8 mouse cellular contexts compared by ENCODE assay signal in genomic region chr4:116123602-116124519, GRCm38 (mm10). TPM values are rescaled to one million over a fixed set of nuclear protein-coding genes. Genes with fewer than 3 reads are reported as not detected.
DNase-seq lines count a peak whose midpoint lies in the region; ATAC-seq lines count a peak whose summit lies in the region.

Gene Rad54l (minus strand): TSS chr4:116123690.
Gene Pomgnt1 (plus strand): TSS chr4:116123840.

- peak; percentile 76 for DNase-seq in brain, embryonic 18.5 days (ENCODE audit: low read depth, low spot score)
- DNase-seq in liver, embryonic 13.5 days, result peak; percentile 86
- DNase-seq in natural killer cell, adult 2 months (ENCODE audit: low spot score in 2 of 2), result peak; percentile 52 to 56

- WGBS in heart, embryonic 12.5 days, result 6% methylated on average over 24 of the region's 24 CpGs
- 5% methylated on average over 24 of the region's 24 CpGs for WGBS in kidney, embryonic 16.5 days
- WGBS in liver, embryonic 13.5 days (ENCODE audit: insufficient replicate concordance), result 5% methylated on average over 24 of the region's 24 CpGs
- 4% methylated on average over 24 of the region's 24 CpGs for WGBS in stomach, embryonic 14.5 days

- no peaks in the 10 kb centered on the region for H3K27me3 ChIP-seq in erythroblast, embryonic 14.5 days (ENCODE audit: control insufficient read depth)
- no peaks in the 10 kb centered on the region for H3K27me3 ChIP-seq in heart, embryonic 12.5 days (replicated peaks)
- H3K27me3 ChIP-seq in kidney, embryonic 16.5 days (ENCODE audit: insufficient read depth, low read length), result no peaks in the 10 kb centered on the region
- no peaks in the 10 kb centered on the region for H3K27me3 ChIP-seq in liver, embryonic 13.5 days
- H3K27me3 ChIP-seq in stomach, embryonic 14.5 days (ENCODE audit: control insufficient read depth, insufficient read depth, low read length), result no peaks in the 10 kb centered on the region

- no peaks in the 10 kb centered on the region for H3K9me3 ChIP-seq in erythroblast, embryonic 14.5 days (ENCODE audit: control insufficient read depth, low read length)
- H3K9me3 ChIP-seq in heart, embryonic 12.5 days (replicated peaks), result no peaks in the 10 kb centered on the region
- H3K9me3 ChIP-seq in kidney, embryonic 16.5 days (ENCODE audit: low read length), result no peaks in the 10 kb centered on the region
- no peaks in the 10 kb centered on the region for H3K9me3 ChIP-seq in liver, embryonic 13.5 days (replicated peaks)
- no peaks in the 10 kb centered on the region for H3K9me3 ChIP-seq in stomach, embryonic 14.5 days (ENCODE audit: control insufficient read depth, low read depth, low read length)

- H3K4me1 ChIP-seq in erythroblast, embryonic 14.5 days (ENCODE audit: control insufficient read depth), result peaks cover 51% of the 10 kb centered on the region
- peaks cover 14% of the 10 kb centered on the region for H3K4me1 ChIP-seq in heart, embryonic 12.5 days (replicated peaks)
- H3K4me1 ChIP-seq in kidney, embryonic 16.5 days (ENCODE audit: insufficient read depth, low read length), result peaks cover 21% of the 10 kb centered on the region
- H3K4me1 ChIP-seq in liver, embryonic 13.5 days (replicated peaks), result peaks cover 46% of the 10 kb centered on the region
- H3K4me1 ChIP-seq in stomach, embryonic 14.5 days (ENCODE audit: control insufficient read depth, insufficient read depth, low read length), result peaks cover 11% of the 10 kb centered on the region; the same call in 1 of the 2 replicates

- H3K4me2 ChIP-seq in heart, embryonic 12.5 days, result peak within 1 kb of the TSS; percentile 84
- H3K4me2 ChIP-seq in kidney, embryonic 16.5 days (replicated peaks; ENCODE audit: low read depth, low read length), result peak within 1 kb of the TSS; percentile 61
- H3K4me2 ChIP-seq in liver, embryonic 13.5 days, result peak within 1 kb of the TSS; percentile 80
- peak within 1 kb of the TSS; percentile 79 for H3K4me2 ChIP-seq in stomach, embryonic 14.5 days (replicated peaks; ENCODE audit: low read depth, low read length)

- H3K36me3 ChIP-seq in erythroblast, embryonic 14.5 days (ENCODE audit: control insufficient read depth), result peaks cover 29% of the 10 kb centered on the region
- peaks cover 15% of the 10 kb centered on the region for H3K36me3 ChIP-seq in heart, embryonic 12.5 days
- 0 out of 2 replicates have a peak, but pooled peaks cover 3% of the 10 kb centered on the region for H3K36me3 ChIP-seq in kidney, embryonic 16.5 days (ENCODE audit: insufficient read depth, low read length)
- H3K36me3 ChIP-seq in liver, embryonic 13.5 days, result peaks cover 17% of the 10 kb centered on the region
- no peaks in the 10 kb centered on the region for H3K36me3 ChIP-seq in stomach, embryonic 14.5 days (ENCODE audit: control insufficient read depth, insufficient read depth, low read length)

- peak; percentile 98 for ATAC-seq in CD4-positive, CD25-positive, alpha-beta regulatory T cell, adult 4 months
- ATAC-seq in heart, embryonic 12.5 days (ENCODE audit: insufficient number of reproducible peaks, low FRiP score), result peak; percentile 93
- peak; percentile 98 for ATAC-seq in kidney, embryonic 16.5 days (ENCODE audit: low FRiP score, low TSS enrichment)
- ATAC-seq in liver, embryonic 13.5 days (ENCODE audit: low read depth), result peak; percentile 96
- peak; percentile 94 for ATAC-seq in stomach, embryonic 14.5 days (ENCODE audit: insufficient number of reproducible peaks, insufficient read depth, low FRiP score, low read depth)

- H3K4me3 ChIP-seq in erythroblast, embryonic 14.5 days (replicated peaks), result peak within 1 kb of the TSS; percentile 69
- H3K4me3 ChIP-seq in heart, embryonic 12.5 days, result peak within 1 kb of the TSS; percentile 68
- H3K4me3 ChIP-seq in kidney, embryonic 16.5 days (ENCODE audit: low read length), result peak within 1 kb of the TSS; percentile 68
- peak within 1 kb of the TSS; percentile 71 for H3K4me3 ChIP-seq in liver, embryonic 13.5 days (replicated peaks)
- peak within 1 kb of the TSS; percentile 54 for H3K4me3 ChIP-seq in stomach, embryonic 14.5 days (ENCODE audit: low read depth, low read length)

- H3K27ac ChIP-seq in heart, embryonic 12.5 days (ENCODE audit: poor library complexity, severe bottlenecking), result peak within 1 kb of the TSS; percentile 65
- peak within 1 kb of the TSS; percentile 82 for H3K27ac ChIP-seq in kidney, embryonic 16.5 days (ENCODE audit: low read length)
- H3K27ac ChIP-seq in liver, embryonic 13.5 days, result peak within 1 kb of the TSS; percentile 82
- peak within 1 kb of the TSS; percentile 69; the same call in 1 of the 2 replicates for H3K27ac ChIP-seq in stomach, embryonic 14.5 days (ENCODE audit: low read length)

- H3K9ac ChIP-seq in heart, embryonic 12.5 days, result peak within 1 kb of the TSS; percentile 77
- peak within 1 kb of the TSS; percentile 74 for H3K9ac ChIP-seq in kidney, embryonic 16.5 days (replicated peaks; ENCODE audit: low read length)
- H3K9ac ChIP-seq in liver, embryonic 13.5 days, result peak within 1 kb of the TSS; percentile 79
- peak within 1 kb of the TSS; percentile 64 for H3K9ac ChIP-seq in stomach, embryonic 14.5 days (replicated peaks; ENCODE audit: low read depth, low read length)

RNA-seq across cellular contexts. Expression of gene Rad54l, which starts in this region (rescaled TPM):
- polyA plus RNA-seq in CD4-positive, CD25-positive, alpha-beta regulatory T cell, adult 4 months (2017; shearing (Covaris generic)), result 1 to 10 TPM; 4.8 to 7.8 TPM
- polyA plus RNA-seq in erythroblast, embryonic 14.5 days (2012), result 0.21 and 0.25 TPM in 2 replicates
- polyA plus RNA-seq in heart, embryonic 12.5 days (2016; fragmentation: Nextera tagmentation; extraction: Ambion mirVana), result 25.1 and 25.9 TPM in 2 replicates
- 34.7 and 35.6 TPM in 2 replicates for polyA plus RNA-seq in kidney, embryonic 16.5 days (2015; fragmentation: Nextera tagmentation; extraction: Ambion mirVana)
- polyA plus RNA-seq in liver, embryonic 13.5 days (2015; fragmentation: Nextera tagmentation; extraction: Ambion mirVana), result 33.8 and 39.0 TPM in 2 replicates
- 30.9 and 31.0 TPM in 2 replicates for polyA plus RNA-seq in stomach, embryonic 14.5 days (2014; fragmentation: Nextera tagmentation; extraction: Ambion mirVana)

RNA-seq across cellular contexts. Expression of gene Pomgnt1, which starts in this region (rescaled TPM):
- polyA plus RNA-seq in CD4-positive, CD25-positive, alpha-beta regulatory T cell, adult 4 months (2017; shearing (Covaris generic)), result 1 to 10 TPM; 6.6 to 10.0 TPM
- 0.10 and 0.18 TPM in 2 replicates for polyA plus RNA-seq in erythroblast, embryonic 14.5 days (2012)
- 71.5 and 74.8 TPM in 2 replicates for polyA plus RNA-seq in heart, embryonic 12.5 days (2016; fragmentation: Nextera tagmentation; extraction: Ambion mirVana)
- 59.2 and 65.5 TPM in 2 replicates for polyA plus RNA-seq in kidney, embryonic 16.5 days (2015; fragmentation: Nextera tagmentation; extraction: Ambion mirVana)
- polyA plus RNA-seq in liver, embryonic 13.5 days (2015; fragmentation: Nextera tagmentation; extraction: Ambion mirVana), result 13.3 and 14.4 TPM in 2 replicates
- polyA plus RNA-seq in stomach, embryonic 14.5 days (2014; fragmentation: Nextera tagmentation; extraction: Ambion mirVana), result 56.5 and 61.7 TPM in 2 replicates

Comparison
In these comparisons a context has a peak if more than half of its experiments do, and no peak if none do; other contexts are left out.
1. Peak in every context shown above with its lines: DNase-seq, ATAC-seq, H3K4me3 ChIP-seq and H3K27ac ChIP-seq.